Mouse (Mus musculus) E14TG2a.4 (cell line): ENCODE data around the gene Shank2.

Source experiments
- CTCF ChIP-seq: conservative IDR thresholded peaks from 2 replicates; pipeline ENCODE4 v1.5.1; 2014; ENCODE audit warnings: low read length
- POU5F1 ChIP-seq: IDR thresholded peaks from 2 replicates; pipeline ENCODE4 v1.6.1; 2014; ENCODE audit warnings: low read length, borderline replicate concordance

DNA sequence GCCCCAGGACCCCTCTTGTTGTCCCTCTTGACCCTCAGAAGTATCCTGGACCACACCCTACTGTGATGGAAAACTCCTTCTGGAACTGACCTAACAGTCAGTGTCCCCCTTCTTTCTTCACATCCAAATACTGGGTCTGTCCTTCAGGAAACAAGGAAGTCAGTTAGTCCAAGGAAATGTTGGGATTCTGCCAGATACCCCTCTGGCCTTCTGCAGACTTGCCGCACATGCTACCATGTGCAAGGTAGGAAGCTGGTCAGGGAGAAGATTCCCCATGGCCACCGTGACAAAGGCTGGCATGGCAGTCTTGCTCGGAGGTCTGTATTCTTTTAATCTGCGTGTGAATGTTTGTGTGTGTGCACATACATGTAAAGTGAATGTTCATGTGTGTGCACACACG is 337.0 kb downstream of the Shank2 start:
- TF ChIP-seq POU5F1 (no peak), CTCF (no peak)
